Comparison of ENCODE assay signal across 8 mouse cellular contexts in the genomic region with DNA sequence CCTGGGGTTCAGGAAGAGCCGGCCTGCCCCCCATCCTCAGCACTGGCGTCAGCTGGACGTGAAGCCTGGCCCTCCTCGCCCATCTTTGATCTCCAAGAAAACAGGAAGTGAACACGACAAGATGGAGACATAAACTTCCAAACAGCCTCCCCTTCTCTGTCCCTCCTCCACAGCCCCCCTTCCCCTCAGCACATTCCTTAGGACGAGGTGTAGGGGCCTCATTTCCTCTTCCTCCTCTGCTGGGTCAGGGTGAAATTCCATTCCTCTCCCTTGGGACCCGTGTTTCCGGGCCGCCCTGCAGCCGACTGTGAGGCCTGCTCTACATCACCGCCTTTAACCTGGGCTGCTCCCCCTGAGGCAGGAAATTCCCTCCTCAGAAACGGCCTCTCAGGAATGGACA. TPM values are rescaled to one million over a fixed set of nuclear protein-coding genes. Genes with fewer than 3 reads are reported as not detected.
DNase-seq lines count a peak whose midpoint lies in the region; TF ChIP-seq lines count a peak whose summit lies in the region.

No protein-coding gene starts in this region.

- TF ChIP-seq CTCF in small intestine, adult 2 months (IDR thresholded peaks at IDR 0.05; ENCODE audit: extremely low read depth, insufficient read length, insufficient replicate concordance, low read depth, low read length), result no peak

- H3K27ac ChIP-seq in heart, embryonic 10.5 days, result peak overlapping the region; percentile 87
- peak overlapping the region; percentile 64 for H3K27ac ChIP-seq in small intestine, adult 2 months (ENCODE audit: insufficient read depth, low read depth, low read length)

- no peaks in the 10 kb centered on the region for H3K27me3 ChIP-seq in heart, embryonic 10.5 days (ENCODE audit: insufficient read depth, poor library complexity, severe bottlenecking)
- no peaks in the 10 kb centered on the region for H3K27me3 ChIP-seq in small intestine, adult 2 months (ENCODE audit: control insufficient read depth, insufficient read depth, low read length)

- H3K4me3 ChIP-seq in heart, embryonic 10.5 days, result peak overlapping the region; percentile 29; the same call in 1 of the 2 replicates
- no peak overlapping the region for H3K4me3 ChIP-seq in small intestine, adult 2 months (ENCODE audit: low read depth, low read length)

- no peak for TF ChIP-seq POLR2A in small intestine, adult 2 months (IDR thresholded peaks at IDR 0.05; ENCODE audit: low read depth, low read length)

- 41% methylated on average over 12 of the region's 12 CpGs for WGBS in heart, embryonic 10.5 days
- 66% methylated on average over 12 of the region's 12 CpGs for WGBS in small intestine, adult 2 months

- peaks cover 9% of the 10 kb centered on the region; the same call in 1 of the 2 replicates for H3K36me3 ChIP-seq in heart, embryonic 10.5 days
- H3K36me3 ChIP-seq in small intestine, adult 2 months (ENCODE audit: control insufficient read depth, insufficient read depth, low read length), result no peaks in the 10 kb centered on the region

- H3K4me1 ChIP-seq in heart, embryonic 10.5 days, result peaks cover 48% of the 10 kb centered on the region
- no peaks in the 10 kb centered on the region for H3K4me1 ChIP-seq in small intestine, adult 2 months (ENCODE audit: control insufficient read depth, insufficient read depth, insufficient read length, low read length)

- H3K9me3 ChIP-seq in heart, embryonic 10.5 days, result no peaks in the 10 kb centered on the region

- peak; percentile 51 to 54 for DNase-seq in spleen, postnatal 36 days (ENCODE audit: low spot score in 2 of 2)
- no peak for DNase-seq in spleen, adult 12 weeks (ENCODE audit: low spot score)
- peak; percentile 85 for DNase-seq in heart, embryonic 10.5 days (ENCODE audit: low spot score)
- DNase-seq in kidney, postnatal 36 days, result peak; percentile 84 to 88
- no peak for DNase-seq in cerebellum, postnatal 36 days
- no peak for DNase-seq in Muller cell, postnatal 12 days (ENCODE audit: inconsistent ontology term)
- DNase-seq in urinary bladder, adult 18-20 months (ENCODE audit: low spot score in 2 of 2), result no peak

RNA-seq across cellular contexts. Expression of gene Eng, which starts 9.4 kb away (rescaled TPM):
- polyA plus RNA-seq in heart, embryonic 10.5 days (2016; fragmentation: Nextera tagmentation; extraction: Ambion mirVana), result 87.1 and 149 TPM in 2 replicates
- 36.8 and 54.4 TPM in 2 replicates for polyA plus RNA-seq in small intestine, adult 2 months (2012; rRNA removed)

RNA-seq across cellular contexts. Expression of gene Ak1, which starts 34.3 kb away (rescaled TPM):
- 179 and 305 TPM in 2 replicates for polyA plus RNA-seq in heart, embryonic 10.5 days (2016; fragmentation: Nextera tagmentation; extraction: Ambion mirVana)
- polyA plus RNA-seq in small intestine, adult 2 months (2012; rRNA removed), result 3.4 and 3.7 TPM in 2 replicates

RNA-seq across cellular contexts. Expression of gene Fpgs, which starts 48.1 kb away (rescaled TPM):
- 24.7 and 34.8 TPM in 2 replicates for polyA plus RNA-seq in heart, embryonic 10.5 days (2016; fragmentation: Nextera tagmentation; extraction: Ambion mirVana)
- 25.6 and 26.0 TPM in 2 replicates for polyA plus RNA-seq in small intestine, adult 2 months (2012; rRNA removed)

RNA-seq across cellular contexts. Expression of gene St6galnac6, which starts 56.3 kb away (rescaled TPM):
- polyA plus RNA-seq in heart, embryonic 10.5 days (2016; fragmentation: Nextera tagmentation; extraction: Ambion mirVana), result 25.1 and 28.4 TPM in 2 replicates
- polyA plus RNA-seq in small intestine, adult 2 months (2012; rRNA removed), result 12.5 and 18.2 TPM in 2 replicates

RNA-seq across cellular contexts. Expression of gene Cdk9, which starts 57.0 kb away (rescaled TPM):
- 89.1 and 115 TPM in 2 replicates for polyA plus RNA-seq in heart, embryonic 10.5 days (2016; fragmentation: Nextera tagmentation; extraction: Ambion mirVana)
- 41.9 and 89.9 TPM in 2 replicates for polyA plus RNA-seq in small intestine, adult 2 months (2012; rRNA removed)

Comparison
In these comparisons a context has a peak if more than half of its experiments do, and no peak if none do; other contexts are left out.
1. DNase-seq: peak in spleen, postnatal 36 days (2 of 2), heart, embryonic 10.5 days (single experiment) and kidney, postnatal 36 days (2 of 2); none in spleen, adult 12 weeks (single experiment), cerebellum, postnatal 36 days (0 of 2), Muller cell, postnatal 12 days (single experiment) and urinary bladder, adult 18-20 months (0 of 2).
2. RNA of gene Ak1, which starts 34.3 kb away (polyA plus RNA-seq): 179 to 305 TPM in heart, embryonic 10.5 days; 3.4 to 3.7 TPM in small intestine, adult 2 months; every median in the first group is over 10 times any median in the second.